ENCODE assay signal across 15 mouse cellular contexts in genomic region chr16:66987741-66988140, GRCm38 (mm10).
"Had no signal": no experiment of that assay in that cellular context is flagged by ENCODE, and none has a peak within 500 bp of the region (broad histone marks: within the 10 kb centered on the region; RNA-seq: fewer than 3 reads in every experiment).

No protein-coding gene starts in this region.

- H3K27me3 ChIP-seq: liver, embryonic 15.5 days; neural tube, embryonic 15.5 days had no signal

- H3K4me2 ChIP-seq: liver, embryonic 11.5 days; liver, embryonic 15.5 days; neural tube, embryonic 15.5 days had no signal

- H3K36me3 ChIP-seq: limb, embryonic 10.5 days; liver, embryonic 15.5 days; midbrain, embryonic 10.5 days; neural tube, embryonic 15.5 days had no signal

- H3K9ac ChIP-seq: liver, embryonic 15.5 days; neural tube, embryonic 15.5 days had no signal

- H3K4me3 ChIP-seq: left cerebral cortex, adult 2 months; limb, embryonic 10.5 days; liver, embryonic 15.5 days; midbrain, embryonic 10.5 days; neural tube, embryonic 15.5 days had no signal

- H3K9me3 ChIP-seq: limb, embryonic 10.5 days; liver, embryonic 15.5 days; midbrain, embryonic 10.5 days; neural tube, embryonic 15.5 days had no signal

- H3K4me1 ChIP-seq: limb, embryonic 10.5 days; liver, embryonic 15.5 days; midbrain, embryonic 10.5 days had no signal

- DNase-seq: kidney, postnatal 10 days; kidney, postnatal 4 days; lung, adult 2 months; lung, postnatal 4 days; thymus, adult 18-20 months; thymus, postnatal 14 days had no signal

- ATAC-seq: lung, postnatal 0 days; midbrain, embryonic 16.5 days had no signal

- H3K27ac ChIP-seq: limb, embryonic 10.5 days; liver, embryonic 15.5 days; midbrain, embryonic 10.5 days; neural tube, embryonic 15.5 days; stomach, postnatal 0 days had no signal
